Mouse (Mus musculus): Measurements from ENCODE around the gene Palld. TPM values are rescaled to one million over a fixed set of nuclear protein-coding genes. Genes with fewer than 3 reads are reported as not detected.

Palld gene
- polyA plus RNA-seq, 1 experiment from 2014 or later = 62.9 TPM

DNA sequence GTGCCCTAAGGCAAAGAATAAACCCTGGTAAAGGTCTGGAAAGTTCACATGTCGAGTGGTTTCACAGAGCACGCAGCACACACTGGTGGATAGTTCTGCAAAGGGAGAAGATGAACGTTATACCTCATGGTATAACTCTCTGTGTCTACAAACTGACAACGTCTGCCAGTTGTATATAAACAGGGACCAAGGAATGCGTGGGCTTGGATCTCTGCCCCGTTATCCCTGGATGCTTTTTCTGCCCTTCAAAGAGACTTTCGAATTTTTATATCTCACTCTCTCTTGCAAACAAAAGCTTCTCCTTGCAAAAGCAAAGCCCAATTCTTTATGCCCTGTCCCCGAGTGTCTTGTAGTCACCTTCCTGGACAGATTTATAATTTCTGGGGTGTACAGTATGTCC is 319.9 kb downstream of the Palld start:
- Histone ChIP-seq H3K4me3 (ENCODE audit: low read depth, low read length) (no peak overlapping the region), H3K27ac (replicated peaks; ENCODE audit: low read depth, low read length) (no peak overlapping the region), H3K27me3 (ENCODE audit: control insufficient read depth, insufficient read depth, low read length) (no peaks in the 10 kb centered on the region), H3K9me3 (ENCODE audit: control insufficient read depth, low read length) (no peaks in the 10 kb centered on the region), H3K4me2 (ENCODE audit: low read depth, severe bottlenecking) (no peak overlapping the region), H3K36me3 (ENCODE audit: control insufficient read depth, insufficient read depth, low read length) (peaks cover 2% of the 10 kb centered on the region; the same call in 1 of the 2 replicates), H3K4me1 (ENCODE audit: control insufficient read depth, insufficient read depth, low read length) (0 out of 2 replicates have a peak, but pooled peaks cover 4% of the 10 kb centered on the region), H3K9ac (ENCODE audit: low read length) (no peak overlapping the region)
- no peak for ATAC-seq (ENCODE audit: insufficient number of reproducible peaks, low FRiP score, low TSS enrichment, low read depth)
- no peak for DNase-seq (ENCODE audit: low spot score)
- WGBS = 85% methylated on average over 8 of the region's 8 CpGs

DNA sequence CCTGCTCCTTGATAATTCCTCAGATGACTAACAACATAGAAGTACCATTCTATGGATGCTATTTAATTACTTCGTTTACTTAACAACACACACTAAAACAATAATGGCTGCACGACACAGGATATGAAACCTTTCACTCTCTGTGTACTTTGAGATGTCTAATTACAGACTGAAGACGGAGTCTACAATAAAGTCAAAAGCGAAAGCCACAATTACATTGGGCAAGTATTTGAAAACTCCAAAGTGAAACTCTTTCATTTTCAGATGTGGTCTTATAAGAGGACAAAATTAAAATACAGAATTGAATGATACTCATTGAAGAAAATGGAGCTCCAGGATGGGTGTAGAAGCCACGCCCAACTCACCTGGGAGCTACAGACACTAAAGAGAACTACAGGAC is 321.2 kb downstream of the Palld start:
- Histone ChIP-seq H3K4me2 (ENCODE audit: low read depth, severe bottlenecking) (no peak overlapping the region), H3K4me3 (ENCODE audit: low read depth, low read length) (no peak overlapping the region), H3K4me1 (ENCODE audit: control insufficient read depth, insufficient read depth, low read length) (0 out of 2 replicates have a peak, but pooled peaks cover 4% of the 10 kb centered on the region), H3K27me3 (ENCODE audit: control insufficient read depth, insufficient read depth, low read length) (no peaks in the 10 kb centered on the region), H3K36me3 (ENCODE audit: control insufficient read depth, insufficient read depth, low read length) (peaks cover 2% of the 10 kb centered on the region; the same call in 1 of the 2 replicates), H3K9me3 (ENCODE audit: control insufficient read depth, low read length) (no peaks in the 10 kb centered on the region), H3K9ac (ENCODE audit: low read length) (no peak overlapping the region), H3K27ac (replicated peaks; ENCODE audit: low read depth, low read length) (no peak overlapping the region)
- ATAC-seq (ENCODE audit: insufficient number of reproducible peaks, low FRiP score, low TSS enrichment, low read depth) (no peak), DNase-seq (ENCODE audit: low spot score) (no peak)
- 75% methylated on average over 5 of the region's 5 CpGs for WGBS

DNA sequence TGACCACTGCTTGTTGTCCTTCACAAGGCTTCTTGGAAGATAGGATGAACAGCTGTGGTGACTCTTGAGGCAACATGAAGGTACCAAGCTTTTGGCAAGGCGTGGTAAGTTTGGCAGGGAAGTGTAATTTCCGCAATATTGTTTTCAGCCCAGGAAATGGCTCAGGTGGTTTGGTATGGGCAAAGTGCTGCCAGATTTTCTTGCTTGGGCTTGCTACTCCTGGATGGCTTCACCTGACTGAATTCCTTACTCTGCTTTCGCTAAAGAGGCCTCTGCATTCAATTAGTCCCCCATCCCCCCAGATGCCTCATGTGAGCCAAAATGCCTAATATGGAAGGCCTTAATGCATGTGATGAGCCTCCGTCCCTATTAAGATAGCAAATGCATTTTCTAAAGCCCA is 322.7 kb downstream of the Palld start:
- 60% methylated on average over 4 of the region's 4 CpGs for WGBS
- peaks cover 2% of the 10 kb centered on the region; the same call in 1 of the 2 replicates for H3K36me3 ChIP-seq (ENCODE audit: control insufficient read depth, insufficient read depth, low read length)
- DNase-seq (ENCODE audit: low spot score) (no peak), ATAC-seq (ENCODE audit: insufficient number of reproducible peaks, low FRiP score, low TSS enrichment, low read depth) (no peak)
- H3K9me3 ChIP-seq (ENCODE audit: control insufficient read depth, low read length) = no peaks in the 10 kb centered on the region
- no peak overlapping the region for H3K9ac ChIP-seq (ENCODE audit: low read length)
- no peak overlapping the region for H3K27ac ChIP-seq (replicated peaks; ENCODE audit: low read depth, low read length)
- H3K4me3 ChIP-seq (ENCODE audit: low read depth, low read length) = no peak overlapping the region
- no peak overlapping the region for H3K4me2 ChIP-seq (ENCODE audit: low read depth, severe bottlenecking)
- 0 out of 2 replicates have a peak, but pooled peaks cover 4% of the 10 kb centered on the region for H3K4me1 ChIP-seq (ENCODE audit: control insufficient read depth, insufficient read depth, low read length)
- H3K27me3 ChIP-seq (ENCODE audit: control insufficient read depth, insufficient read depth, low read length) = no peaks in the 10 kb centered on the region

DNA sequence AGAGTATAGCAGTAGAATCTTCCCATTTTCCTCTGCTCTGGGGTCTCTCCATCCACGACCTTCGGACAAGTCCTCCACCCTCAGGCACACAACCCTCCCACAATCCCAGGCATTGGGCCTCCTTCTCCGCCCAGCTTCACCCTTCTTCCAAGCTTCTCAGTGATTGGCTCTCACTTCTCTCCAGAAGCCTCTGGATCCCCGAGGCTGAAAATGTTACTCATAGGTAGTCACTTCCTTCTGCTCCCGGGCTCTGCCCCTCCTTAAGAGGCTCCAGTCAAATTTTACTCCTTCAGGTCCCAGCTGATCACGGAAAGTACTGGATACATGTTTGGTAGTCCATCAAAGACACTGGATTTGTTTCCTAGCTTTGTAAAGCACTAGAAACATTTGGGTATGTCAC is 323.7 kb downstream of the Palld start:
- Histone ChIP-seq H3K4me1 (ENCODE audit: control insufficient read depth, insufficient read depth, low read length) (0 out of 2 replicates have a peak, but pooled peaks cover 4% of the 10 kb centered on the region), H3K9ac (ENCODE audit: low read length) (no peak overlapping the region), H3K9me3 (ENCODE audit: control insufficient read depth, low read length) (no peaks in the 10 kb centered on the region), H3K36me3 (ENCODE audit: control insufficient read depth, insufficient read depth, low read length) (0 out of 2 replicates have a peak, but pooled peaks cover 2% of the 10 kb centered on the region), H3K27me3 (ENCODE audit: control insufficient read depth, insufficient read depth, low read length) (no peaks in the 10 kb centered on the region), H3K4me2 (ENCODE audit: low read depth, severe bottlenecking) (no peak overlapping the region), H3K4me3 (ENCODE audit: low read depth, low read length) (no peak overlapping the region), H3K27ac (replicated peaks; ENCODE audit: low read depth, low read length) (no peak overlapping the region)
- no peak for ATAC-seq (ENCODE audit: insufficient number of reproducible peaks, low FRiP score, low TSS enrichment, low read depth)
- no peak for DNase-seq (ENCODE audit: low spot score)
- 83% methylated on average over 6 of the region's 6 CpGs for WGBS

DNA sequence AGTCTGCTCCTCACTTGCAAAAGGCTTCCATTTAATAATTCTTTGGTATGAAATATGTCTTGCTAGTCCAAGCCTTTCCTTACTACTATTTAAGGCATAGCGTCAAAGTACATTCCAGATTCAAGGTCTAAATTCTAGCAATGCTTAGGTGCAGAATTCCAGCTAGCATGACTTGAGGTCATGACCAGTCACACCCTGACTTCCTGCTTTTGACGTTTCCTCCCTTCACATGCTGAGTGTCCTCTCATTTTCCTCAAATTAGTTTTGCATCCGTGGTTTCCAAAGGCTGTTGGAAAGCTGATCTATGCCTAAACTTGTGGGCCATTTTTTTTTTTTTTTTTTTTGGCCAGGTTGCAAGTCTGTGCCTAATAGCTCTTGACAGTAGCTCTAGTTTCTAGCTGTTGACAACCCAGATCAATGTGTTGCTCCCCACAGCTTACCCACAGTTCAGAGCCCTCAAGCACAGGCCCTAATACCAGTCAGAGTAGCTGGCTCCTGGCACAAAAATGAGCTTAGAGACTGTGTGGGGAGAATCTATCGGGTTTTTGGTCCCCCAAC is 327.3 kb downstream of the Palld start:
- Histone ChIP-seq H3K9ac (ENCODE audit: low read length) (no peak overlapping the region), H3K27me3 (ENCODE audit: control insufficient read depth, insufficient read depth, low read length) (no peaks in the 10 kb centered on the region), H3K4me1 (ENCODE audit: control insufficient read depth, insufficient read depth, low read length) (0 out of 2 replicates have a peak, but pooled peaks cover 4% of the 10 kb centered on the region), H3K4me2 (ENCODE audit: low read depth, severe bottlenecking) (no peak overlapping the region), H3K36me3 (ENCODE audit: control insufficient read depth, insufficient read depth, low read length) (no peaks in the 10 kb centered on the region), H3K4me3 (ENCODE audit: low read depth, low read length) (no peak overlapping the region), H3K27ac (replicated peaks; ENCODE audit: low read depth, low read length) (no peak overlapping the region), H3K9me3 (ENCODE audit: control insufficient read depth, low read length) (no peaks in the 10 kb centered on the region; the same call in 1 of the 2 replicates)
- ATAC-seq (ENCODE audit: insufficient number of reproducible peaks, low FRiP score, low TSS enrichment, low read depth) (no peak), DNase-seq (ENCODE audit: low spot score) (no peak)
- 57% methylated on average over 4 of the region's 4 CpGs for WGBS

DNA sequence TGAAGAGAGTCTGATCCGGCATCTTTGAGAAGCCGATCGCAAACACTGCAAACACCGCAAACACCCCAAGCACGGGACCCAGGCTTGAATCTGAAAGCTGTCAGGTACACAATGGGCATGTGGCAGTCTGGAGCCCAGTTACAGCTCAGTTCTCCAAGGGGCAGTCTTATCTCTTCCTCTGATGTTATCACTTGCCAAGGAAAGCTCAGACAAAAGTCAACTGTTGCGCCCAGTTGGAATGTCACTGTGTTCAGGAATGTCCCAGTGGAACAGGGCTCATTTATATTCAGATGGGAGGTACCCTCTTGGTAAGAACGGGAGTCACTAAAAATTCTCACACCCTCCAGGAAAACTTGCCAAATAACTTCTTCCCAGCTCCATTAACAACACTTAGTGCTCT is 328.0 kb downstream of the Palld start:
- Histone ChIP-seq H3K4me1 (ENCODE audit: control insufficient read depth, insufficient read depth, low read length) (no peaks in the 10 kb centered on the region), H3K4me2 (ENCODE audit: low read depth, severe bottlenecking) (no peak overlapping the region), H3K27me3 (ENCODE audit: control insufficient read depth, insufficient read depth, low read length) (no peaks in the 10 kb centered on the region), H3K4me3 (ENCODE audit: low read depth, low read length) (no peak overlapping the region), H3K36me3 (ENCODE audit: control insufficient read depth, insufficient read depth, low read length) (no peaks in the 10 kb centered on the region), H3K27ac (replicated peaks; ENCODE audit: low read depth, low read length) (no peak overlapping the region), H3K9ac (ENCODE audit: low read length) (no peak overlapping the region), H3K9me3 (ENCODE audit: control insufficient read depth, low read length) (no peaks in the 10 kb centered on the region; the same call in 1 of the 2 replicates)
- DNase-seq (ENCODE audit: low spot score) (no peak), ATAC-seq (ENCODE audit: insufficient number of reproducible peaks, low FRiP score, low TSS enrichment, low read depth) (no peak)
- WGBS = 90% methylated on average over 7 of the region's 7 CpGs

DNA sequence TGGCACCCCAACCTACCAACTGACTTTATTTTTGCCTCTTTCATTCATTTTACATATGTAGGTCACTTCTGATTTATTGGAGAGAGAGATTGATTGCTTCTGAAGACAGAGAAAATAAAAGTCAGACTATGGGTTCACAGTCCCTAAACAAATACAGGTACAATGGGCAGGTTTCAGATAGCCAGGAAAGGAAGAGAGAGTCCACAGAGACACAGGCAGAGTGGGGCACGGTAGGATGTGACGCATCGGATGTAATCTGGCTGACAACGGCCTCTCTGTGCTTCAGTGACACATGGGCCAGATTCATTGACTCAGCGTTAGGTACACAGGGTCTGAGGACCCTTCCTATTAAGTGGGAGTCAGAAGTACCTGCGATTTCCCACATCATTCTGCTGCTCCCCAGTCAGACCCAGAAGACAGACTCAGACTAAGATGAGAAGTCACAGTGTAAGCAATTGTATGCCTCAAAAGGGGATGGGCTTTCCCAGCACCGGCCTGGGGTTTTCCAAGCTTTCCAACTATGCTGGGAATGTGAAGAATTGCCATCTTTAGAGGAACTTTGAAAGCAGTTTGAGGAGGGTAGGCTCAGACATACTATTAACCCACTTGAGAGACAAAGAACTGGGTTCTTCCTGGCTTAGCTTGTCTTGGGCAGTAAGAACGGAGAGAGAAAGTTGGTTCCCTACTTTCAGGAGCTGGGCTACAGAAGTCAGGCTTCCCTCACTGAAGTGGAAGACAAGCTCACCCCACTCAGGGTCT is 329.1 kb downstream of the Palld start:
- H3K4me3 ChIP-seq (ENCODE audit: low read depth, low read length) = no peak overlapping the region
- H3K27me3 ChIP-seq (ENCODE audit: control insufficient read depth, insufficient read depth, low read length) = no peaks in the 10 kb centered on the region
- H3K9ac ChIP-seq (ENCODE audit: low read length) = no peak overlapping the region
- no peak overlapping the region for H3K4me2 ChIP-seq (ENCODE audit: low read depth, severe bottlenecking)
- ATAC-seq (ENCODE audit: insufficient number of reproducible peaks, low FRiP score, low TSS enrichment, low read depth) (no peak), DNase-seq (ENCODE audit: low spot score) (no peak)
- 76% methylated on average over 8 of the region's 8 CpGs for WGBS
- no peaks in the 10 kb centered on the region; the same call in 1 of the 2 replicates for H3K9me3 ChIP-seq (ENCODE audit: control insufficient read depth, low read length)
- no peaks in the 10 kb centered on the region for H3K36me3 ChIP-seq (ENCODE audit: control insufficient read depth, insufficient read depth, low read length)
- no peaks in the 10 kb centered on the region for H3K4me1 ChIP-seq (ENCODE audit: control insufficient read depth, insufficient read depth, low read length)
- H3K27ac ChIP-seq (replicated peaks; ENCODE audit: low read depth, low read length) = no peak overlapping the region

DNA sequence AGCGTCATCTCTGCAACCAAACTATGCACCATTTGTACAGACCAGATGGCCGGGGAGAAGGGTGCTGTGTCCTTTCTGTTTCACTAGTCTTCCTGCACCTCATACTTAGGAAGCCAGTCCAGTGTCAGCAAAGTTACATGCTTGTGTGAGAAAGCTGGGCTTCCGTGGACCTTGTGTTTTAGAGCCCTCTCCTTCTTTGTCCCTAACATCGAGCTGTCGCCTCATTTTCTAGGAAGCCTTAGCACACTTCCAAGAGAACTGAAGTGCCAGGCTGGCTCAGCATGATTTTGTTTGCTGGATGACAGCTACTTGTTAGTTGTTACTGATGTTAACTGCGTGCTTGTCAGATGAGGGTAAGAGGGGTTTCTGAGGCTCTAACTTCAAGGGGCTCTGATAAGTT is 329.8 kb downstream of the Palld start:
- 84% methylated on average over 6 of the region's 6 CpGs for WGBS
- no peaks in the 10 kb centered on the region; the same call in 1 of the 2 replicates for H3K9me3 ChIP-seq (ENCODE audit: control insufficient read depth, low read length)
- no peak for ATAC-seq (ENCODE audit: insufficient number of reproducible peaks, low FRiP score, low TSS enrichment, low read depth)

More for the DNA sequence above, 329.8 kb downstream of the Palld start:
- Histone ChIP-seq H3K4me3 (ENCODE audit: low read depth, low read length) (no peak overlapping the region), H3K4me1 (ENCODE audit: control insufficient read depth, insufficient read depth, low read length) (no peaks in the 10 kb centered on the region), H3K36me3 (ENCODE audit: control insufficient read depth, insufficient read depth, low read length) (no peaks in the 10 kb centered on the region), H3K27me3 (ENCODE audit: control insufficient read depth, insufficient read depth, low read length) (no peaks in the 10 kb centered on the region), H3K9ac (ENCODE audit: low read length) (no peak overlapping the region), H3K4me2 (ENCODE audit: low read depth, severe bottlenecking) (no peak overlapping the region), H3K27ac (replicated peaks; ENCODE audit: low read depth, low read length) (no peak overlapping the region)
- DNase-seq (ENCODE audit: low spot score) = no peak

All from limb, embryonic 11.5 days (tissue).